Mouse (Mus musculus): Measurements from ENCODE around the gene Il1r2.

- no peak for TF ChIP-seq CTCF (IDR thresholded peaks at IDR 0.05; ENCODE audit: insufficient read depth, low read length)
- TF ChIP-seq POLR2A (IDR thresholded peaks at IDR 0.05; ENCODE audit: borderline replicate concordance, extremely low read depth, low read depth, low read length): no peak
These were observed 46.7 kb upstream of the Il1r2 start for GRCm38 (mm10) chr1:40027116-40027620.
